8 mouse cellular contexts compared by ENCODE assay signal in genomic region chr13:95325907-95326550, GRCm38 (mm10). TPM values are rescaled to one million over a fixed set of nuclear protein-coding genes. Genes with fewer than 3 reads are reported as not detected.
DNase-seq lines count a peak whose midpoint lies in the region; ATAC-seq and TF ChIP-seq lines count a peak whose summit lies in the region.

No protein-coding gene starts in this region.

- no peaks in the 10 kb centered on the region for H3K27me3 ChIP-seq in kidney, postnatal 0 days (ENCODE audit: insufficient read depth, low read length)
- H3K27me3 ChIP-seq in embryonic facial prominence, embryonic 12.5 days: no peaks in the 10 kb centered on the region
- no peaks in the 10 kb centered on the region for H3K27me3 ChIP-seq in intestine, embryonic 14.5 days (replicated peaks; ENCODE audit: control insufficient read depth, insufficient read depth, low read length)
- no peaks in the 10 kb centered on the region for H3K27me3 ChIP-seq in myocyte (ENCODE audit: control insufficient read depth, insufficient read depth, insufficient read length)

- peak overlapping the region; percentile 100; the same call in 1 of the 2 replicates for H3K9ac ChIP-seq in kidney, postnatal 0 days (ENCODE audit: low read depth, low read length)
- H3K9ac ChIP-seq in embryonic facial prominence, embryonic 12.5 days: peak overlapping the region; percentile 96
- H3K9ac ChIP-seq in intestine, embryonic 14.5 days (ENCODE audit: low read length): peak overlapping the region; percentile 99

- WGBS in kidney, postnatal 0 days: 3% methylated on average over 5 of the region's 5 CpGs
- WGBS in embryonic facial prominence, embryonic 12.5 days: 10% methylated on average over 5 of the region's 5 CpGs
- WGBS in intestine, embryonic 14.5 days: 9% methylated on average over 5 of the region's 5 CpGs

- peak overlapping the region; percentile 96 for H3ac ChIP-seq in myocyte (ENCODE audit: control insufficient read depth, insufficient read length)

- peaks cover 8% of the 10 kb centered on the region; the same call in 1 of the 2 replicates for H3K4me1 ChIP-seq in kidney, postnatal 0 days (replicated peaks; ENCODE audit: insufficient read depth, low read length)
- H3K4me1 ChIP-seq in embryonic facial prominence, embryonic 12.5 days: peaks cover 21% of the 10 kb centered on the region
- peaks cover 16% of the 10 kb centered on the region for H3K4me1 ChIP-seq in intestine, embryonic 14.5 days (replicated peaks; ENCODE audit: control insufficient read depth, insufficient read depth, low read length)

- DNase-seq in kidney, postnatal 0 days (ENCODE audit: low spot score): no peak
- DNase-seq in kidney, adult 18-20 months: no peak
- DNase-seq in intestine, embryonic 14.5 days (ENCODE audit: low spot score): peak; percentile 66
- DNase-seq in right cerebral cortex, postnatal 10 days (ENCODE audit: low spot score in 2 of 2): no peak
- DNase-seq in urinary bladder, adult 2 months (ENCODE audit: low spot score): no peak
- no peak for DNase-seq in urinary bladder, postnatal 4 days (ENCODE audit: low spot score in 2 of 2)

- no peak for TF ChIP-seq CTCF in kidney, postnatal 0 days (IDR thresholded peaks at IDR 0.05; ENCODE audit: low read depth)

- peak overlapping the region; percentile 96 for H3K4me2 ChIP-seq in kidney, postnatal 0 days (ENCODE audit: low read length)
- H3K4me2 ChIP-seq in embryonic facial prominence, embryonic 12.5 days (replicated peaks): peak overlapping the region; percentile 71
- peak overlapping the region; percentile 93 for H3K4me2 ChIP-seq in intestine, embryonic 14.5 days (ENCODE audit: low read length)
- peak overlapping the region; percentile 69 for H3K4me2 ChIP-seq in myocyte (ENCODE audit: low read depth)

- H3K9me3 ChIP-seq in kidney, postnatal 0 days (replicated peaks; ENCODE audit: low read length): no peaks in the 10 kb centered on the region
- no peaks in the 10 kb centered on the region for H3K9me3 ChIP-seq in embryonic facial prominence, embryonic 12.5 days
- H3K9me3 ChIP-seq in intestine, embryonic 14.5 days (ENCODE audit: control insufficient read depth, low read length): no peaks in the 10 kb centered on the region

- ATAC-seq in kidney, postnatal 0 days (replicated peaks; ENCODE audit: low FRiP score, low read depth): no peak
- no peak for ATAC-seq in embryonic facial prominence, embryonic 12.5 days (ENCODE audit: insufficient number of reproducible peaks, insufficient read depth, low FRiP score, low TSS enrichment)
- no peak for ATAC-seq in intestine, embryonic 14.5 days (replicated peaks; ENCODE audit: low FRiP score, low TSS enrichment, low read depth)

- H3K79me2 ChIP-seq in myocyte (ENCODE audit: control insufficient read depth, insufficient read depth): peaks cover 58% of the 10 kb centered on the region

- H3K27ac ChIP-seq in kidney, postnatal 0 days: peak overlapping the region; percentile 100
- H3K27ac ChIP-seq in embryonic facial prominence, embryonic 12.5 days: peak overlapping the region; percentile 100
- H3K27ac ChIP-seq in intestine, embryonic 14.5 days (ENCODE audit: low read depth): peak overlapping the region; percentile 99

- H3K4me3 ChIP-seq in kidney, postnatal 0 days (replicated peaks; ENCODE audit: low read depth, low read length): peak overlapping the region; percentile 96
- peak overlapping the region; percentile 79 for H3K4me3 ChIP-seq in embryonic facial prominence, embryonic 12.5 days
- H3K4me3 ChIP-seq in intestine, embryonic 14.5 days (ENCODE audit: low read depth, low read length): peak overlapping the region; percentile 70
- peak overlapping the region; percentile 89 for H3K4me3 ChIP-seq in myocyte

- H3K36me3 ChIP-seq in kidney, postnatal 0 days (ENCODE audit: insufficient read depth, low read length): no peaks in the 10 kb centered on the region
- no peaks in the 10 kb centered on the region for H3K36me3 ChIP-seq in embryonic facial prominence, embryonic 12.5 days
- no peaks in the 10 kb centered on the region for H3K36me3 ChIP-seq in intestine, embryonic 14.5 days (ENCODE audit: control insufficient read depth, insufficient read depth, low read length)
- no peaks in the 10 kb centered on the region for H3K36me3 ChIP-seq in myocyte (ENCODE audit: control insufficient read depth, insufficient read depth)

- TF ChIP-seq POLR2A in myocyte (IDR thresholded peaks at IDR 0.05; ENCODE audit: insufficient read length, low read depth): no peak

TF ChIP-seq in myocyte, 11 proteins besides CTCF, POLR2A, EP300 and RAD21:
- TF ChIP-seq CEBPB (IDR thresholded peaks at IDR 0.05; ENCODE audit: insufficient read depth, poor library complexity, severe bottlenecking) (no peak), REST (IDR thresholded peaks at IDR 0.05; ENCODE audit: insufficient read depth, insufficient read length) (no peak), MYOG (IDR thresholded peaks at IDR 0.05; ENCODE audit: control insufficient read depth in 1 of 3, insufficient read depth in 1 of 3, insufficient read length in 2 of 3, low read depth in 2 of 3) (no peak), POLR2AphosphoS2 (IDR thresholded peaks at IDR 0.05; ENCODE audit: insufficient read length, low read depth) (no peak), MYOD1 (IDR thresholded peaks at IDR 0.05; ENCODE audit: control insufficient read depth in 1 of 3, insufficient read length in 2 of 3, low read depth in 2 of 3) (no peak), SRF (IDR thresholded peaks at IDR 0.05; ENCODE audit: control insufficient read depth, insufficient read length, low read depth) (no peak), TCF12 (IDR thresholded peaks at IDR 0.05; ENCODE audit: insufficient read depth, poor library complexity, severe bottlenecking) (no peak), MAX (IDR thresholded peaks at IDR 0.05; ENCODE audit: low read depth) (no peak), E2F4 (IDR thresholded peaks at IDR 0.05; ENCODE audit: insufficient read depth) (no peak), TCF3 (IDR thresholded peaks at IDR 0.05; ENCODE audit: insufficient read length, low read depth) (no peak), USF1 (IDR thresholded peaks at IDR 0.05; ENCODE audit: low read depth) (no peak)
TF ChIP-seq in myocyte: peak in this region for 0.

RNA-seq across cellular contexts. Expression of gene Zbed3, which starts 2.6 kb away (rescaled TPM):
- polyA plus RNA-seq in kidney, postnatal 0 days (2015; fragmentation: Nextera tagmentation; extraction: Ambion mirVana): 72.3 and 73.5 TPM in 2 replicates
- 97.3 and 98.9 TPM in 2 replicates for polyA plus RNA-seq in embryonic facial prominence, embryonic 12.5 days (2016; fragmentation: Nextera tagmentation; extraction: Ambion mirVana)
- 53.0 and 55.2 TPM in 2 replicates for polyA plus RNA-seq in intestine, embryonic 14.5 days (2014; fragmentation: Nextera tagmentation; extraction: Ambion mirVana)
- polyA plus RNA-seq in myocyte (2012; fragmentation: generic; extraction: Trizol): 24.6 TPM
- 27.0 and 30.4 TPM in 2 replicates for polyA plus RNA-seq in urinary bladder, adult 2 months (2012; rRNA removed)

RNA-seq across cellular contexts. Expression of gene Aggf1, which starts 49.1 kb away (rescaled TPM):
- polyA plus RNA-seq in kidney, postnatal 0 days (2015; fragmentation: Nextera tagmentation; extraction: Ambion mirVana): 32.2 and 33.1 TPM in 2 replicates
- polyA plus RNA-seq in embryonic facial prominence, embryonic 12.5 days (2016; fragmentation: Nextera tagmentation; extraction: Ambion mirVana): 47.4 TPM in 2 replicates
- polyA plus RNA-seq in intestine, embryonic 14.5 days (2014; fragmentation: Nextera tagmentation; extraction: Ambion mirVana): 32.1 and 33.1 TPM in 2 replicates
- polyA plus RNA-seq in myocyte (2012; fragmentation: generic; extraction: Trizol): 12.3 TPM
- 26.2 and 27.0 TPM in 2 replicates for polyA plus RNA-seq in urinary bladder, adult 2 months (2012; rRNA removed)
